Mouse (Mus musculus) small intestine, adult 2 months (tissue): ENCODE data around the gene Tsc22d2. TPM values are rescaled to one million over a fixed set of nuclear protein-coding genes. Genes with fewer than 3 reads are reported as not detected.

Experiments
- H3K27ac ChIP-seq: fragments of 200-500 bp; 2 replicates; pipeline ENCODE4 v1.5.1; 2012; ENCODE audit warnings: low read depth, low read length, control low read depth, inconsistent platforms; ENCODE audit not compliant: insufficient read depth
- H3K27me3 ChIP-seq: fragments of 200-500 bp; 2 replicates; pipeline ENCODE4 v1.6.1; 2012; ENCODE audit warnings: mild to moderate bottlenecking, moderate library complexity, low read length, inconsistent platforms; ENCODE audit not compliant: control insufficient read depth, insufficient read depth
- H3K36me3 ChIP-seq: fragments of 200-500 bp; 2 replicates; pipeline ENCODE4 v1.6.1; 2012; ENCODE audit warnings: mild to moderate bottlenecking, low read length, control low read depth, inconsistent platforms; ENCODE audit not compliant: control insufficient read depth, insufficient read depth
- H3K4me1 ChIP-seq: fragments of 200-500 bp; 2 replicates; pipeline ENCODE4 v1.6.1; 2012; ENCODE audit warnings: low read length, inconsistent platforms, mixed read lengths; ENCODE audit not compliant: control insufficient read depth, insufficient read depth, insufficient read length
- H3K4me3 ChIP-seq: fragments of 200-500 bp; 2 replicates; pipeline ENCODE4 v1.5.1; 2012; ENCODE audit warnings: low read depth, mild to moderate bottlenecking, control low read depth, inconsistent platforms, low read length, moderate library complexity
- CTCF ChIP-seq: fragments of 200-500 bp; IDR thresholded peaks from 2 replicates; pipeline ENCODE4 v1.5.1; 2012; ENCODE audit warnings: low read depth, mild to moderate bottlenecking, control low read depth, inconsistent platforms, low read length, moderate library complexity, mixed read lengths; ENCODE audit not compliant: insufficient replicate concordance, insufficient read length; ENCODE audit errors: extremely low read depth
- POLR2A ChIP-seq: fragments of 200-500 bp; IDR thresholded peaks from 2 replicates; pipeline ENCODE4 v1.6.1; 2012; ENCODE audit warnings: low read depth, mild to moderate bottlenecking, control low read depth, inconsistent platforms, low read length, moderate library complexity
- WGBS: fragments of 180-500 bp; shearing (Covaris S2); methylation state at CpG from one replicate; pipeline ENCODE4 v1.1.7; 2018; 5-methylcytosine and 5-hydroxymethylcytosine counted together
- polyA plus RNA-seq: library from polyadenylated mRNA; depleted of rRNA; stranded (reverse); fragments of >200 nt; gene quantifications from 2 replicates; pipeline ENCODE4 v1.2.3, GENCODE M21; 2012

The Tsc22d2 gene
- polyA plus RNA-seq, 1 experiment = 26.8 TPM

DNA sequence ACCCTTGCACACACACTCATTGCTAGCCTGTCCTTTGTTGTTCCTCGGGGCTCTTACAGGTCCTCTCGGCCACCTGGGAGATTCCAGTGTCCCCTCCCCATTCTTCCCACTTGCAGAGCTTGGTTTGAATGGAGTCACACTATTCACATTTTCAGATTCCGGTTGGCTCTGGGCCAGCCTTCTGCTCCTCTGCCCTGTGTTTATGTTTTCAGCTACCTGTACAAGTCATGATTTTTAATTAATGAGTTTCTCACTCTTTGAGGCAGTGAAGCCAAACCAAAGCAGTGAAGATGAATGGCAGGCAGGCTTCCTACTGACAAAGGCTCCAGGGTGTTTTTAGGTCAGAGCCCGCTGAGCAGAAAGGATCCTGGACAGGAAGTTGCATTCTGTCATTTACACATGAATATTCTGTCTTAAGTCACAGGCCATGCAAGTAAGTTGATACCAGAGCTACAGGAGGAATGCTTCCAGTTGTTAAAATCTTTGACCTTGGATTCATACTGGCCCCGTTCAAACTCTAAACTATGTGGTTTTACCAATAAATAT, 36.9 kb upstream of the Tsc22d2 start:
- 64% methylated on average over 5 of the region's 5 CpGs for WGBS
- TF ChIP-seq POLR2A = no peak
- no peak for TF ChIP-seq CTCF
- peaks cover 10% of the 10 kb centered on the region for H3K4me1 ChIP-seq
- H3K36me3 ChIP-seq = no peaks in the 10 kb centered on the region
- H3K4me3 ChIP-seq = no peak overlapping the region
- H3K27ac ChIP-seq = no peak overlapping the region
- no peaks in the 10 kb centered on the region for H3K27me3 ChIP-seq

DNA sequence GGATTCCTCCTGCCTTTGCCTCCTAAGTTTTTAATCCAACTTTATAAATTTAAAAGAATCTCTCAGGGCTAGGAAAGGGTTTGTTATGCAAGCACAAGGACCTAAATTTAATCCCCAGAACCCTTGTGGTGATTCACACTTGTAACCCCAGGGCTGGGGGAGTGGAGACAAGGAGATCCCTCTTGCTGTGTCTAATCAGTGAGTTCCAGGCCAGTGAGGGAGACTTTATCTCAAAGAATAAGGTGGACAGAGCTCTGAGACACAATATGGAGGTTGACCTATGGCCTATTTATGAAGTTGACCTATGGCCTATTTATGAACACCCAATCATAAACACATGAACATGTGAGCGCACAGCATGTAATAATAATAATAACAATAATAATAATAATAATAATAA, 31.8 kb upstream of the Tsc22d2 start:
- WGBS = 85% methylated on average over 1 of the region's 1 CpGs
- no peaks in the 10 kb centered on the region for H3K36me3 ChIP-seq
- H3K4me3 ChIP-seq = no peak overlapping the region
- no peak for TF ChIP-seq CTCF
- TF ChIP-seq POLR2A = no peak
- 0 out of 2 replicates have a peak, but pooled peaks cover 2% of the 10 kb centered on the region for H3K4me1 ChIP-seq
- no peak overlapping the region for H3K27ac ChIP-seq
- H3K27me3 ChIP-seq = no peaks in the 10 kb centered on the region

- H3K27ac ChIP-seq = no peak overlapping the region
- no peaks in the 10 kb centered on the region for H3K27me3 ChIP-seq
- H3K36me3 ChIP-seq = no peaks in the 10 kb centered on the region
- H3K4me3 ChIP-seq = no peak overlapping the region
- no peaks in the 10 kb centered on the region for H3K4me1 ChIP-seq
- TF ChIP-seq POLR2A (no peak), CTCF (no peak)
- WGBS = 15% methylated on average over 1 of the region's 1 CpGs
These were observed 29.5 kb upstream of the Tsc22d2 start for GRCm38 (mm10) chr3:58385060-58385459.

- H3K27ac ChIP-seq = no peak overlapping the region
- H3K4me1 ChIP-seq = no peaks in the 10 kb centered on the region
- H3K27me3 ChIP-seq = no peaks in the 10 kb centered on the region
- no peak for TF ChIP-seq POLR2A
- no peak for TF ChIP-seq CTCF
- 77% methylated on average over 4 of the region's 4 CpGs for WGBS
- H3K4me3 ChIP-seq = no peak overlapping the region
- H3K36me3 ChIP-seq = no peaks in the 10 kb centered on the region
These were observed 25.8 kb upstream of the Tsc22d2 start for GRCm38 (mm10) chr3:58388731-58389130.

DNA sequence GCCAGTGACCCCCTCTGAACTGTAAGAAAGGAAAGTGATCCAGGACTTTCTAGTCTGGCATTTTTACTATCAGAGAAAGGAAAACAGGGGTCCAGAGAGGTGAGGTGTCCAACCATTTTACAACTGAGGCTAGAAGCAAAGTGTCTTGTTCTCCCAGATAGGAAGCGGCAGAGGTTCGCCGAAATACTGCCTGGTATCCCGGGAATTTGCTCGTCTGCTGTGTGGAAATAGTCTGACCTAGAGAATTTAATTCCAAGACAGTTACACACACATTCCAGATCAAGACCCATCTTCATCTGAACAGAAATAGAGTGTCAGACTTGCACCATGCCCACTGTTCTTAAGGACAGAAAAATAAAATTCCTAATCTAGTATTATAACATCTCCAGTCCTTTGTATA, 16.0 kb upstream of the Tsc22d2 start:
- WGBS = 82% methylated on average over 5 of the region's 5 CpGs
- Histone ChIP-seq H3K4me3 (no peak overlapping the region), H3K27me3 (no peaks in the 10 kb centered on the region), H3K36me3 (no peaks in the 10 kb centered on the region), H3K27ac (no peak overlapping the region), H3K4me1 (no peaks in the 10 kb centered on the region)
- TF ChIP-seq POLR2A (no peak), CTCF (no peak)

DNA sequence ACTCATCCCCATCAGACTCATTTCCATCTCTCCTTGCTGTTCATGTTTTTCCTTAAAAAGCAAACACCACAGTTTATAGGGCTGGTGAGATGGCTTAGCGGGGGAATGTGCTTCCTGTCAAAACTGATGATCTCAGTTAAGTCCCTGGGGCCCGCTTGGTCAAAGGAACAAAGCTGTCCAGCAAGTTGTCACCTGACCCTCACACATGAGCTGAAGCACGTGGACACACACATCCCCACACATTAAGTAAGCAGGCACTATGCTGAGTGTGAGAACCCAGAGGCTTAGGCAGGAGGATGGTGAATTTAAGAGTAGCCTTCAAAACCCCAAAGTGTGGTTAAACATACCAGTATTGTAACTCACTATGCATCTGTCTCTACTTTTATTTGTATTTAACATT, 14.6 kb upstream of the Tsc22d2 start:
- TF ChIP-seq POLR2A (no peak), CTCF (no peak)
- no peaks in the 10 kb centered on the region for H3K36me3 ChIP-seq
- H3K27me3 ChIP-seq = no peaks in the 10 kb centered on the region
- no peak overlapping the region for H3K4me3 ChIP-seq
- no peak overlapping the region for H3K27ac ChIP-seq
- 74% methylated on average over 3 of the region's 3 CpGs for WGBS
- no peaks in the 10 kb centered on the region for H3K4me1 ChIP-seq

DNA sequence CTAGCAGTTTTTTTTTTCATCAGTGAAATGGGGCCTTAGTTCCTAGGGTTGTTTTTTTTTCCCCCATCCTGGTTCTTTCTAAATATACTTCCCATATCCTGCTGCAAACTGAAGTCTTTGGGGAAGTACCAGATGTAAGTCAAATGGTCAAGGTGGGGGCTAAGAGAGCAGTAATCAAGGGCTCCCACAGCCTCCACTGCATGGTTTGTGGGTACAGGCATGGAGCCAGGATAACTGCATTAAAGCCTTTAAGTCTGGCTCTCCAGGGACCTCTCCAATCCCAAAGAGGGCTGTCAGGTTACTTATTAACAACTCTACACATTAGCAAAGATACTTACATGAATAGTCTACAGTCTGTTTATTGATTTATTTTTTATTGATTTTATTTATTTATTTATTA, 2.8 kb upstream of the Tsc22d2 start:
- H3K27ac ChIP-seq = no peak overlapping the region
- H3K4me1 ChIP-seq = no peaks in the 10 kb centered on the region
- H3K27me3 ChIP-seq = no peaks in the 10 kb centered on the region
- no peak overlapping the region for H3K4me3 ChIP-seq
- TF ChIP-seq POLR2A (no peak), CTCF (no peak)
- H3K36me3 ChIP-seq = no peaks in the 10 kb centered on the region
